Mouse (Mus musculus): Measurements from ENCODE around the gene Trib2. TPM values are rescaled to one million over a fixed set of nuclear protein-coding genes. Genes with fewer than 3 reads are reported as not detected.

Trib2 gene
- total and polyA plus RNA-seq, 2 experiments, result 0.81 to 2.2 TPM

- H3K36me3 ChIP-seq (ENCODE audit: control insufficient read depth, insufficient read depth, low read length), result no peaks in the 10 kb centered on the region
- WGBS, result 89% methylated on average over 4 of the region's 4 CpGs
Observed at GRCm38 (mm10) chr12:15809249-15809648, 7.5 kb downstream of the Trib2 start.

GRCm38 (mm10) chr12:15808186-15808800, 8.4 kb downstream of the Trib2 start:
- H3K79me2 ChIP-seq (ENCODE audit: control insufficient read depth, insufficient read depth, low read length), result no peaks in the 10 kb centered on the region
- no peak for TF ChIP-seq POLR2A (IDR thresholded peaks at IDR 0.05; ENCODE audit: extremely low read depth, insufficient read depth, low read length)
- TF ChIP-seq CTCF (IDR thresholded peaks at IDR 0.05; ENCODE audit: low read depth, low read length), result no peak
- DNase-seq (ENCODE audit: extremely low read depth, low read depth, low spot score), result no peak
- H3K27me3 ChIP-seq (ENCODE audit: control insufficient read depth, insufficient read depth, low read length), result no peaks in the 10 kb centered on the region
- H3K9ac ChIP-seq (ENCODE audit: low read depth, low read length), result no peak overlapping the region
- no peak overlapping the region for H3K27ac ChIP-seq (replicated peaks; ENCODE audit: insufficient read depth, low read depth, low read length)
- H3K36me3 ChIP-seq (ENCODE audit: control insufficient read depth, insufficient read depth, low read length), result no peaks in the 10 kb centered on the region
- 95% methylated on average over 5 of the region's 5 CpGs for WGBS
- peaks cover 6% of the 10 kb centered on the region; the same call in 1 of the 2 replicates for H3K4me1 ChIP-seq (ENCODE audit: control insufficient read depth, insufficient read depth, low read length)
- H3K4me3 ChIP-seq (ENCODE audit: insufficient read depth, low read depth, low read length), result no peak overlapping the region

More at GRCm38 (mm10) chr12:15809249-15809648, 7.5 kb downstream of the Trib2 start:
- H3K27ac ChIP-seq (replicated peaks; ENCODE audit: insufficient read depth, low read depth, low read length), result no peak overlapping the region
- TF ChIP-seq CTCF (IDR thresholded peaks at IDR 0.05; ENCODE audit: low read depth, low read length) (no peak), POLR2A (IDR thresholded peaks at IDR 0.05; ENCODE audit: extremely low read depth, insufficient read depth, low read length) (no peak)
- no peaks in the 10 kb centered on the region for H3K79me2 ChIP-seq (ENCODE audit: control insufficient read depth, insufficient read depth, low read length)
- H3K4me1 ChIP-seq (ENCODE audit: control insufficient read depth, insufficient read depth, low read length), result peaks cover 6% of the 10 kb centered on the region; the same call in 1 of the 2 replicates
- no peak for DNase-seq (ENCODE audit: extremely low read depth, low read depth, low spot score)
- H3K4me3 ChIP-seq (ENCODE audit: insufficient read depth, low read depth, low read length), result no peak overlapping the region
- no peaks in the 10 kb centered on the region for H3K27me3 ChIP-seq (ENCODE audit: control insufficient read depth, insufficient read depth, low read length)
- no peak overlapping the region for H3K9ac ChIP-seq (ENCODE audit: low read depth, low read length)

- Histone ChIP-seq H3K27me3 (ENCODE audit: control insufficient read depth, insufficient read depth, low read length) (no peaks in the 10 kb centered on the region), H3K4me3 (ENCODE audit: insufficient read depth, low read depth, low read length) (no peak overlapping the region), H3K36me3 (ENCODE audit: control insufficient read depth, insufficient read depth, low read length) (no peaks in the 10 kb centered on the region), H3K27ac (replicated peaks; ENCODE audit: insufficient read depth, low read depth, low read length) (no peak overlapping the region), H3K9ac (ENCODE audit: low read depth, low read length) (no peak overlapping the region), H3K79me2 (ENCODE audit: control insufficient read depth, insufficient read depth, low read length) (no peaks in the 10 kb centered on the region), H3K4me1 (ENCODE audit: control insufficient read depth, insufficient read depth, low read length) (peaks cover 6% of the 10 kb centered on the region; the same call in 1 of the 2 replicates)
- WGBS, result 7% methylated on average over 1 of the region's 1 CpGs
- TF ChIP-seq CTCF (IDR thresholded peaks at IDR 0.05; ENCODE audit: low read depth, low read length) (no peak), POLR2A (IDR thresholded peaks at IDR 0.05; ENCODE audit: extremely low read depth, insufficient read depth, low read length) (no peak)
- DNase-seq (ENCODE audit: extremely low read depth, low read depth, low spot score), result peak; percentile 70
Observed at GRCm38 (mm10) chr12:15804931-15805331, 11.8 kb downstream of the Trib2 start.

GRCm38 (mm10) chr12:15803936-15804438, 12.7 kb downstream of the Trib2 start:
- H3K4me3 ChIP-seq (ENCODE audit: insufficient read depth, low read depth, low read length), result no peak overlapping the region
- no peaks in the 10 kb centered on the region for H3K27me3 ChIP-seq (ENCODE audit: control insufficient read depth, insufficient read depth, low read length)
- 86% methylated on average over 5 of the region's 5 CpGs for WGBS
- H3K36me3 ChIP-seq (ENCODE audit: control insufficient read depth, insufficient read depth, low read length), result no peaks in the 10 kb centered on the region
- H3K4me1 ChIP-seq (ENCODE audit: control insufficient read depth, insufficient read depth, low read length), result peaks cover 6% of the 10 kb centered on the region; the same call in 1 of the 2 replicates
- H3K27ac ChIP-seq (replicated peaks; ENCODE audit: insufficient read depth, low read depth, low read length), result no peak overlapping the region
- no peaks in the 10 kb centered on the region for H3K79me2 ChIP-seq (ENCODE audit: control insufficient read depth, insufficient read depth, low read length)
- TF ChIP-seq CTCF (IDR thresholded peaks at IDR 0.05; ENCODE audit: low read depth, low read length) (no peak), POLR2A (IDR thresholded peaks at IDR 0.05; ENCODE audit: extremely low read depth, insufficient read depth, low read length) (no peak)
- no peak for DNase-seq (ENCODE audit: extremely low read depth, low read depth, low spot score)
- H3K9ac ChIP-seq (ENCODE audit: low read depth, low read length), result no peak overlapping the region

GRCm38 (mm10) chr12:15801571-15801930, 15.2 kb downstream of the Trib2 start:
- H3K36me3 ChIP-seq (ENCODE audit: control insufficient read depth, insufficient read depth, low read length), result no peaks in the 10 kb centered on the region
- WGBS, result 99% methylated on average over 4 of the region's 4 CpGs

More at GRCm38 (mm10) chr12:15801571-15801930, 15.2 kb downstream of the Trib2 start:
- Histone ChIP-seq H3K27me3 (ENCODE audit: control insufficient read depth, insufficient read depth, low read length) (no peaks in the 10 kb centered on the region), H3K9ac (ENCODE audit: low read depth, low read length) (no peak overlapping the region), H3K4me3 (ENCODE audit: insufficient read depth, low read depth, low read length) (no peak overlapping the region), H3K4me1 (ENCODE audit: control insufficient read depth, insufficient read depth, low read length) (peaks cover 7% of the 10 kb centered on the region; the same call in 1 of the 2 replicates), H3K27ac (replicated peaks; ENCODE audit: insufficient read depth, low read depth, low read length) (no peak overlapping the region), H3K79me2 (ENCODE audit: control insufficient read depth, insufficient read depth, low read length) (no peaks in the 10 kb centered on the region)
- no peak for TF ChIP-seq CTCF (IDR thresholded peaks at IDR 0.05; ENCODE audit: low read depth, low read length)
- TF ChIP-seq POLR2A (IDR thresholded peaks at IDR 0.05; ENCODE audit: extremely low read depth, insufficient read depth, low read length), result no peak
- DNase-seq (ENCODE audit: extremely low read depth, low read depth, low spot score), result no peak

All from liver, adult 2 months (tissue).